20 mouse cellular contexts compared by ENCODE assay signal in the genomic region with DNA sequence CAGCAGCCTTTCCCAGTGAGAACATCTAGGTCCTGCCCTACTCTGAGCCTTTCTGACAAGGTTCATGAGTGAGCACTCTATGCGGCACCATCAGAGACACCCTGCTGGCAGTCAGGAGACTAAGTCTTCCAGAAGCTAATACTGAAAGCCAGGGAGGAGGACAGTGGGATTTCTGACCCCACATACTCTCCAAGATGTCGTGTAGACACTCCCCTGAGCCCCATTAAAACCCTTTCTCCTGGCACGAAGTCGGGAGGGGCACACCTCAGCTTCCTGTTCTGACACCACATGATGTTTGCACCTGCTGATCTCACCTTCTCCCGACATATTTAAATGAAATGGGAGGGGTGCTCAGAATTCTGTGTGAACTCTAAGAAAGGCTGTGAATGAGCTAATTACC.
"Had no signal": no experiment of that assay in that cellular context is flagged by ENCODE, and none has a peak within 500 bp of the region (broad histone marks: within the 10 kb centered on the region; RNA-seq: fewer than 3 reads in every experiment).

No protein-coding gene starts in this region.

- ATAC-seq: forebrain, embryonic 13.5 days; forebrain, embryonic 14.5 days; forebrain, embryonic 15.5 days; forebrain, embryonic 16.5 days; forebrain, postnatal 0 days had no signal

- DNase-seq: cerebellum, adult 2 months; cerebellum, adult 8-10 months; cerebellum, adult 9-10 months; cerebellum, adult 9-11 months; cerebellum, postnatal 10 days; cerebellum, postnatal 14 days; cerebellum, postnatal 25 days; cerebellum, postnatal 36 days; embryo, embryonic 11 days; forebrain, postnatal 0 days; gastrocnemius, adult 2 months; gastrocnemius, postnatal 10 days; gastrocnemius, postnatal 14 days; gastrocnemius, postnatal 25 days; gastrocnemius, postnatal 36 days; heart, adult 2 months had no signal
